Mouse (Mus musculus) frontal cortex, postnatal 36 days (tissue): Measurements from ENCODE around the gene Rnf130.

Experiments
- DNase-seq, 2 experiments: peaks; one replicate each; pipeline ENCODE4 v3.0.0; 2022; ENCODE audit warnings: low spot score in 2 of 2

The Rnf130 gene

GRCm38 (mm10) chr11:50138206-50138822 is 113.2 kb downstream of the Rnf130 start:
- DNase-seq: no peak

- no peak for DNase-seq
Observed at GRCm38 (mm10) chr11:50139571-50139970, 114.4 kb downstream of the Rnf130 start.

DNA sequence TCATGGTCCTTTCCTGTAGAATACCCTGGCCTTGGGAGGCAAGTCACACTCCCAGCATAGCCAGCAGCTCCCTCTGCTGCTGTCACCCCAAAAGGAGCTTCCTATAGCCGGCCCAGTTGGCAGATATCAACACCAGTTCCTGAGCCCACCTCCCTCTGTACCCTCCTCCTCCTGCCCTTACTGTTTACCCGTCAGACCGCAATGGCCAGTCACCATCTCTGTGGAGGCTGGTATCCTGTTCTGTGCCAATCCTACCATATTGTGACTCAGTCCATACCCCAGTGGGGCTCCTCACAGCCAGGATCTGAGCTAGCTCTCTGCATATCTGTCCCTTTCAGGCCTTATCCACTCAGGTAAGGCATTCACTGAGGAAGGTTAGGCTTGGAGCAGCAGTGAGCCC is 120.4 kb downstream of the Rnf130 start:
- no peak for DNase-seq

GRCm38 (mm10) chr11:50146121-50146520 is 121.0 kb downstream of the Rnf130 start:
- no peak for DNase-seq

DNA sequence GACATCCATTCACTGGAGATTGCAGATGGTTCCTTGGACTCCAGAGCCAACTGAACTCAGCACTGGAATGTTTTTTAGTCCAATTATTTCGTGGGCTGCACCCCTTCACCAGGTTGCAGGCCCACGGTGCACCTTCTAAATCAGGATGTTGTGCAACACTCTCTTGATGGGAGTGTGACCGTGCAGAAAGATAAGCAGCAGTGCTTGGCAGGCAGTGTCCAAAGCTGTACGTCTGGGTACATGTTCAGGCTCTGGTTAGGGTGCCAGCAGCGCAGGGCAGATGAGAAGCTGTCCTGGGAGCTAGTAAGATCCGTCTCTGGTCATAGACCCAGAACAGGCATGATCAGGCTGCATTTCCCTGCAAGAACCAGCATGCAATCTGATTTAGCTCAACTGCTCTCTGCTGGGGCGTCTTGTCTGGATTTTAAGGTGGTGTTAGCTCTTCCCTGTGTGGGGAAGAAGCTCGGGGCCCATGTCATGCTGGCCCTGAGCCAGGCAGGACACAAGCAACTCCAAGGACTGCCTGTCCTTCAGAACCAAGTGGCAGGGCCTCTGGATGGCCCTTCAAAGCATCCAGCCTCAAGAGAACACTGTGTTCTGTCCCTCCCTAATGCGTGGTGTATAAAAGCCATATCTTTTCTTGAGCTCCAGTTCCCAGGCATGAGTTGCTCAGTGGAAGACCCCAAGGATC is 122.3 kb downstream of the Rnf130 start:
- no peak for DNase-seq

- DNase-seq: no peak
Observed at GRCm38 (mm10) chr11:50147958-50148476, 122.9 kb downstream of the Rnf130 start.

GRCm38 (mm10) chr11:50149200-50149599 is 124.1 kb downstream of the Rnf130 start:
- no peak for DNase-seq

DNA sequence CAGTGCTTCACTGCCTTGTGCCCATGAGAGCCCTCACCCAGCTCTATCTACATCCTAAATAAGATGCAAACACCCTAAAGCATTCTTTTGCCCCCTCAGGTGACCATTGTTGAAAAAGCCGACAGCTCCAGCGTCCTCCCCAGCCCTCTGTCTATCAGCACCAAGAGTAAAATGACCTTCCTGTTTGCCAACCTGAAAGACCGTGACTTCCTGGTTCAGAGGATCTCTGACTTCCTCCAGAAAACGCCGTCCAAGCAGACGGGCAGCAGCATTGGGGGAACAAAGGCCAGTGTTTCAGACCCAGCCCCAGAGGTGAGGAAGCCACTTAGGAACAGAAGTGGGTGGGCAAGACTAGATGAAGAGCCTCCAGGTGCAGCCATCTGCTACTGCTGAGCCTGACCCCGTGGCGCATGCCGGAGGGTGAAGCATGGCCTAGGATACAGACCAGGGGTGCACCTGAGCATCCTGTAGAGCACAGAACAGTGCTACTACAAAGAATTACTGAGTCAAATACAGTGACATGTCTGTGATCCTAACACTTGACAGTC is 124.5 kb downstream of the Rnf130 start:
- no peak for DNase-seq

DNA sequence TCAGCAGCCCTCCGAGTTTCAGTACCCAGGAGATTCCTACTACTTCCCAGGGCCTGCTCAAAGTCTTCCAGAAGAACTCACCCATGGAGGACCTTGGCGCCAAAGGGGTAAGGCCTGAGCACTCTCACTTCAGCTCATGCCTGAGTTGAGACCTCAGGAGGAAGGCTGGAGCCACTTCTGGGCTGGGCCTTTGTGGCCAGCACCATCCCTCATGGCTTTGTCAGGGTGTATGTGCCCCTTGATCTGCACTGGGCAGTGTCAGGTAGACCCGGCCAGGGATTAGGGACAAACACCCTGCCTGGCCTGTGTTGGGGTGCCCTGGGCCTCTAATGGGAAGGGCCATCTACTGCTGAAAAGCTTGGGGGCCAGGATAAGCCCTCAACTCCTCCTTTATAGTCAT is 126.2 kb downstream of the Rnf130 start:
- no peak for DNase-seq

- no peak for DNase-seq
Observed at GRCm38 (mm10) chr11:50154166-50154565, 129.0 kb downstream of the Rnf130 start.
